Mouse (Mus musculus): ENCODE data around the gene Zbtb16.

DNA sequence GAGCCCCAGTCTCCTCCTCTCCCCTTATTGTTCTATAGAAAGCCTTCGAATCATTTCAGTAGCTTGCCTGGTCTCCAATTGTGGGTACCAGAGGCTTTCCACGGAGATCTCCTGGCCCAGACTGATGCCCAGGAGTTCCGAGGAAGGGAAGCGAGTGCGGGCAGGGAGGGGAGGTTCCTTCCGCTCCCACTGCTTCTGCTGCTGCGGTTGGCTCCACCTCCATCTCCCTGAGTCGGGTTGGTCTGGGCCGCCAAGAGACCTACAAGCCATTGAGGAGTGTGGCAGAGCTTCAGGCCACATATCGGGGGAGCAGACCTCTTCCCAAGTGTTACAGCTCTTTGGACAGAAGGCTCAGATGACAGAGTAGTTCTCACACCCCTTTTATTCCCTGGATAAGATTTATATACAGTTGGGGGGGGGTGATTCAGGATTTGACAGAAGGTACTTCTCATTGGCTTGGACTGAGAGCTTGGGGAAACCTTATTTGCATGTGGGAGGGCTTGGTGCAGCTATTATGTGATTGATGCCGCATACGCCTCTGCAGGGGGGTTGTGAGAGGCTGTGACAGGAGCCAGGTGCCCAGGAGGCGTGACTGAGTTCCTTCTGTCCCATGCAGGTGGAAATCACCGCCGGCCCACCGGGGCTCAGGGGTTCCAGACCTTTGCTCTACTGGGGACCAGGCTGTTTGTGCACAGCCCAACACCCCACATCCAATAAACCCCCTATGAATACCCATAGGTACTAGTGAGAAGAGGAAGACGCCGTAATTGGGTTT lies 200.3 kb downstream of the Zbtb16 start:
- TF ChIP-seq HCFC1 (IDR thresholded peaks at IDR 0.05; ENCODE audit: borderline replicate concordance, insufficient read depth, low read length) (no peak), ZNF384 (IDR thresholded peaks at IDR 0.05; ENCODE audit: low read depth, low read length) (no peak), CHD2 (IDR thresholded peaks at IDR 0.05; ENCODE audit: low read depth, low read length) (no peak), ZC3H11A (IDR thresholded peaks at IDR 0.05; ENCODE audit: borderline replicate concordance, low read depth, low read length) (no peak)
